Mouse (Mus musculus): ENCODE results near the gene Cryl1. TPM values are rescaled to one million over a fixed set of nuclear protein-coding genes. Genes with fewer than 3 reads are reported as not detected.

Gene Cryl1
- polyA plus RNA-seq, 1 experiment, result 11.7 TPM

DNA sequence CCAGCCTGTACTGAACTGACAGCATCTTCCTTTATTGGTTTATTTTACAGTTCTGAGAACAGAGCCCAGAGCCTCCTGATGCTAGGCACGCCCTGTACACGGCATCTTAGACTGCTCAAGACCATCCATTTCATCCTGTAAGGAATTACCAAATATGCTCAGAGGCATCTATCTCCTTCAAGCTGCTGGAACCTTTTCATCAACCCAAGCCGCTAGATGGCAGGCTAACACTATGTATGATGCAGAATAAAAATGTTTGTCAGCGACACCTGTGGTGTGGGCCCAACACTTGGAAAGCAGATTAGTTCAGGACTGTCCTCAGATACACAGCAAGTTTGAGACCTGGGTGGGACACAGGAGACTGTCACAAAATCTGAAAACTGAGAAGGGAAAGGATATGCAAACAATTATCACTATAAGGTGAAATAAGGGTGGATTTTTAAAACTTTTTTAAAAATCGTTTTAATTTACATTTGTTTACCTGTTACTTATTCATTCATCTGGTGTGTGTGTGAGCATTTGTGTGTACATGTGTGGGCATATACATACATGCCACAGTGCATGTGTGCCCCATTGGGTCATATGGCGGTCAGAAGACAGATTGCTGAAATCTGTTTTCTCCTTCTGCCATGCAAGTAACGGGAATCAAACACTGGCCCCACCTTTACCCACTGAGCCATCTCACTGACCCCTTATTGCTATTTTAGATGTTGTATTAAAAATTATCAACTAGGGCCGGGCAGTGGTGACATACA is 25.8 kb downstream of the Cryl1 start:
- peak; percentile 90 for DNase-seq (ENCODE audit: low read depth)
- TF ChIP-seq CTCF (IDR thresholded peaks at IDR 0.05; ENCODE audit: borderline replicate concordance, extremely low read depth, insufficient read depth, insufficient read length), result peak; percentile 81; the same call in 1 of the 2 replicates
- no peak for TF ChIP-seq POLR2A (IDR thresholded peaks at IDR 0.05; ENCODE audit: borderline replicate concordance, extremely low read depth, insufficient read depth, insufficient read length, poor library complexity, severe bottlenecking)

DNA sequence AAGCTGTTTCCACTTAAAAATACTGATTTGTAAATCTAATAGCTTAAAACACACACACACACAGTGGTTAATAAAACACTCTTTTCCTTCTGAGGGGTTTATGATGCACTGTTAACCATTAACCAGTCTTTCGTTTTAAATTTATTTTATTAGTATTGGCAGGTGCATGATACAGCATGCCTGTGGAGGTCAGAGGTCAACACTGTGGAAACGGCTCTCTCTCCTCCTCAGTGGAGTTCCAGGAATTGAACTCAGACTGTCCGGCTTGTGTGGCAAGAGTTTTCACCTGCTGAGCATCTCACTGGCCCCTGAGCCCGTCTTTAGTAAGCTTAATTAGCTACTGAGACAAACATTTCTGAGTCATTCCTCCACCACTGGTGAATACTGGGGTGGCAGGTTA is 31.0 kb downstream of the Cryl1 start:
- no peak for TF ChIP-seq CTCF (IDR thresholded peaks at IDR 0.05; ENCODE audit: borderline replicate concordance, extremely low read depth, insufficient read depth, insufficient read length)
- DNase-seq (ENCODE audit: low read depth), result no peak

DNA sequence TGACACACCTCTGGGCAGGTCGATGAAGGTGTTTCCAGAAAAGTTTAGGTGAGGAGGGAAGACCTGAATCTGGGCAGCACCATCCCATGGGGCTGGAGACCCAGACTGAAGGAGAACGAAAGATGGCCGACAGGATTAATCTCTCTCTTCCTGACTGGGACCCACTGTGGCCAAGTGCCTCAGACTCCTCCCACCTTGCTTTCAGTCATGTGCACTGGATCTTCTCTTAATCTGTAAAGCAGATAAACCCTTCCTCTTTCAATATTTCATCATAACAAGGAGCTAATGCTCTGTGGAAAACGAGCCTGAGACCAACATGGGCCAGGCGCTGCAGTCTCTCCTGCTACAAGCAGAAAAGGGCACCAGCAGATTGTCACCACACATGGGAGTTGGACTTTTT is 31.6 kb downstream of the Cryl1 start:
- no peak for DNase-seq (ENCODE audit: low read depth)
- TF ChIP-seq POLR2A (IDR thresholded peaks at IDR 0.05; ENCODE audit: borderline replicate concordance, extremely low read depth, insufficient read depth, insufficient read length, poor library complexity, severe bottlenecking) (no peak), CTCF (IDR thresholded peaks at IDR 0.05; ENCODE audit: borderline replicate concordance, extremely low read depth, insufficient read depth, insufficient read length) (no peak)

DNA sequence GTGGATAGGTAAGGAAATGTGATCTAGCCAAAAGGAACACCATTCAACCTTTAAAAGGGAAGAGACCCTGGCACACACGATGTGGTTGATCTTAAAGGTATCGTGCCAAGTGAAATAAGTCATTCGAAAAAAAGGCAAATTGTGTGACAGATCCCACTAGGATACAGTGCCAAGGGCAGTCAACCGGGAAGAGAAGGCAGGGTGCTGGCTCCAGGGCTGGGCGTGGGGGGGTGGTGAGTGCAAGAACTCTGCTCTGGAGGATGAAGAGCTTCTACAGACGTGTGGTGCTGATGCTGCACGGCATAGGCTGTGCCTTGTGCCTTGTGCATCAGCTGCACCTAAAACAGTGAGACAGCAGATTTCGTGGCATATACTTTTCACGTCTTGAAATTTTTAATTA is 33.0 kb downstream of the Cryl1 start:
- no peak for DNase-seq (ENCODE audit: low read depth)
- no peak for TF ChIP-seq CTCF (IDR thresholded peaks at IDR 0.05; ENCODE audit: borderline replicate concordance, extremely low read depth, insufficient read depth, insufficient read length)
- TF ChIP-seq POLR2A (IDR thresholded peaks at IDR 0.05; ENCODE audit: borderline replicate concordance, extremely low read depth, insufficient read depth, insufficient read length, poor library complexity, severe bottlenecking), result no peak

DNA sequence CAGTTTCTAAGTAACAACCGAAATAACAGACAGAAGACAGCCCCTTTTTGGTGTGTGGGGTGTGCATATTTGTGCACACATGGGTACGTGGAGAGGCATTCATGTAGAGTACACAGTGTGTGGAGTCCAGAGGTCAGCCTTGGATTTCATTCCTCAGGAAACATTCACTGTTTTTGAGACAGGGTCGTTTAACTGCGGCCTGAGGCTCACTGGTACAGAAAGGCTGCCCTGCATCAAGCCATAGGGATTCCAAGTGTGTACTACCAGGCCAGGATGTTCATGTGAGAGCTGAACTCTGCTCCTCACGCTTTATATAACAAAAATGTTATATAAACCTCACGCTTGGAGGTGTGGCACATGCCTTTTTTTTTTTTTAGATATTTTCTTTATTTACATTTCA is 34.5 kb downstream of the Cryl1 start:
- DNase-seq (ENCODE audit: low read depth), result no peak
- TF ChIP-seq POLR2A (IDR thresholded peaks at IDR 0.05; ENCODE audit: borderline replicate concordance, extremely low read depth, insufficient read depth, insufficient read length, poor library complexity, severe bottlenecking) (no peak), CTCF (IDR thresholded peaks at IDR 0.05; ENCODE audit: borderline replicate concordance, extremely low read depth, insufficient read depth, insufficient read length) (no peak)

DNA sequence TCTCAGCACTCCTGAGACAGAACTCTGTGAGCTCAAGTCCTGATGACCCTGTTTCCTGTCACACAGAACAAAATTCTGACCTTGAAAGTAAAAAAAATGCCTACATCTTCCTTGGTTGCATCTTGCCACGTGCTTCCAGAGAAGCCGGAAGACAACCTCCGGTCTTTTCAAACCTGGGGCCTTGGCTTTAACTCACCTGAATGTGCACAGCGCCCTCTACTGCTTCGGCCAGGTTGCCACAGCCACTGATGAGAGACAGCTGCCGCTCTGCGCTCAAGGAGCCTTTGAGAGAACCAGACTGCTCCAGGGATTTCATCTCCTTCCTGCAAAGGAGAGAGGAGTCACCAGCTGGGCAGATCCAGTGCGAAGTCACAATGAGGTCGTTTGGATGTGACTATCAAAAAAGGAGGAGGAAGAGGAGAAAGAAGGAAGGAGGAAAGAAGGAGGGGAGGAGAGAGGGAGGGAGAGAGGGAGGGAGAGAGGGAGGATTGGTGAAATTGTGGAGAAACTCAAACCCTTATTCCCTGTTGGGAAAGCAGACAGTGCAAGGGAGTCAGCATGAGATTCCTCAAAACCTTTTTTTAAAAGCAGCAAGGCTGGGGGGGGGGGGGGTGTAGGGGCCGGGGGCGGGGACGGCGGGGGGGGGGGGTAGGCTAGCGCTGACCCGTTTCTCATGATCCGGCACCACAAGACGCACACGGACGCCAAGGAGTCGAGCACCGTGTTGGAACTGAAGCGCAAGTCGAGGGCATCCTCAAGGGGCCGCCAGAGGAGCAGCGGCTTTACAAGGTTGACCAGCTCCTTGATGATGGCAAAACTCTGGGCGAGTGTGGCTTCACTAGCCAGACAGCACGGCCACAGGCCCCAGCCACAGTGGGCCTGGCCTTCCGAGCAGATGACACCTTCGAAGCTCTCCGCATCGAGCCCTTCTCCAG is 35.3 kb downstream of the Cryl1 start:
- peak; percentile 88 for DNase-seq (ENCODE audit: low read depth)
- TF ChIP-seq CTCF (IDR thresholded peaks at IDR 0.05; ENCODE audit: borderline replicate concordance, extremely low read depth, insufficient read depth, insufficient read length), result peak; percentile 90
- TF ChIP-seq POLR2A (IDR thresholded peaks at IDR 0.05; ENCODE audit: borderline replicate concordance, extremely low read depth, insufficient read depth, insufficient read length, poor library complexity, severe bottlenecking), result no peak

DNA sequence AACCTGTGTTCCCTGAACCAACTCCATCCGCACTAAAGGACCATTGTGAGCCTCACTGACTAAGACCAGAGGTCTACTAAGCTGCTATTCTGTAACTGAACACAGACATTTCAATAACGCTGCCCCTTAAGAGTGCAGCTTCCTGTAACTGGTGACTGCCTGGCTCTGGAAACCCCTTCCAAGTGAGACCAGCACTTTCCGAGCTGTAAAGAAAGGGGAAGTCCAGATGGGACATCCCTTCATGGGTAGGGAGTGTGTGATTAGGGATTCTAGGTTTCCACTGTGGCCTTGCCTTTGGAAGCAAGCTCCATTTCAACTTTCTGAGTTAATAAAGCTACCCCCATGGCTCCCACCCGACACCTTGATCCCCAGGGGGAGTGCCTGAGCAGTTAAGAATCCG is 41.3 kb downstream of the Cryl1 start:
- no peak for DNase-seq (ENCODE audit: low read depth)
- no peak for TF ChIP-seq POLR2A (IDR thresholded peaks at IDR 0.05; ENCODE audit: borderline replicate concordance, extremely low read depth, insufficient read depth, insufficient read length, poor library complexity, severe bottlenecking)
- no peak for TF ChIP-seq CTCF (IDR thresholded peaks at IDR 0.05; ENCODE audit: borderline replicate concordance, extremely low read depth, insufficient read depth, insufficient read length)

DNA sequence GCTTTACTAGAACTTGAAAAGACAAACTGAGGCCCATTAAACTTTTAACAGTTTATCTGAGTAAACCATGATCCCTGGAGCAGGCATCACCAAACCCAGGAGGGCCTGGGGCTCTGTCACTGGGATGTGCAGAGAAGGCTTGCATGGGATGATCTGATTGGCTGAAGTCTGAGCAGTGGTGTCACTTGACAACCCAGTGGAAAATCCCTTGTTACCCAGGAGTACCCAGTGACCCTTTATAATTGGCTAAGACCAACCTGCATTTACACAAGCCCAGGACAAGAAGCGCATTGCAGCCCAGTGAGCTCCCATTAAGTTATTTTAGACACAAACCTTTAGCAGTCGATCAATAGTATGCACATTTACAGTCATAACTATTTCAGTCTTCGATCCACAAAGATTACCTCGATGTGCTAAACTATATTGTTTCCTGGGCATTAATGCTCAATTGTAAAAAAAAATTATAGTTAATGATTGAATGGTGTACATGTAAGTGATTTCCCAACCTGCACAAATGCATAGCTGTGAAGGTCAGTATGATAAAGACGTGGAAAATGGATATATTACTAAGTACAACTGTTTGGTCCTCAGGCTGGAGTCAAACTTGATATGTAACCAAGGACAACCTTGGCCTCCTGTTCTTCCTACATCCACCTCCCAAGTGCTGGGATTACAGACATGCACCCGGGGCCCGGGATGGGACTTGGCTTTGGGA is 46.7 kb downstream of the Cryl1 start:
- peak; percentile 29 for DNase-seq (ENCODE audit: low read depth)

DNA sequence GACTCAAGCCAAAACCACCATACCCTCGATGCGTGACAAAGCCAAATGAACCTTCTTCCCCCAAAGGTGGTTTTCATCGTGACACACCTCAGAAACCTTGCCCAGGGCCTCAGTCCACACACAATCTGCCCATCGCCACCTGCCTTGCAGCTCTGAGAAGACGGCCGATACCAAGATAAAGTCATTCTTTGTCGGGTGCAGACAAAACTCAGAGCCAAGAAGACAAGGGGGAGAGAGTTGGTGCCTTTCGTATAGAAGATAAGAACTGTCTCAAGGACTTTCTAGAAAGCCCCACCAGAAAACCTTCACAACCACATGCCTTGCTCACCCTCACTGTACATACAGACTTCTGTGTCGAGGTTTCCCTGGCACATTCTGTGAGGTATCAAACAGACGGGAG is 48.4 kb downstream of the Cryl1 start:
- TF ChIP-seq POLR2A (IDR thresholded peaks at IDR 0.05; ENCODE audit: borderline replicate concordance, extremely low read depth, insufficient read depth, insufficient read length, poor library complexity, severe bottlenecking) (no peak), CTCF (IDR thresholded peaks at IDR 0.05; ENCODE audit: borderline replicate concordance, extremely low read depth, insufficient read depth, insufficient read length) (no peak)
- no peak for DNase-seq (ENCODE audit: low read depth)

More for the DNA sequence above, 46.7 kb downstream of the Cryl1 start:
- TF ChIP-seq POLR2A (IDR thresholded peaks at IDR 0.05; ENCODE audit: borderline replicate concordance, extremely low read depth, insufficient read depth, insufficient read length, poor library complexity, severe bottlenecking), result no peak
- TF ChIP-seq CTCF (IDR thresholded peaks at IDR 0.05; ENCODE audit: borderline replicate concordance, extremely low read depth, insufficient read depth, insufficient read length), result no peak

DNA sequence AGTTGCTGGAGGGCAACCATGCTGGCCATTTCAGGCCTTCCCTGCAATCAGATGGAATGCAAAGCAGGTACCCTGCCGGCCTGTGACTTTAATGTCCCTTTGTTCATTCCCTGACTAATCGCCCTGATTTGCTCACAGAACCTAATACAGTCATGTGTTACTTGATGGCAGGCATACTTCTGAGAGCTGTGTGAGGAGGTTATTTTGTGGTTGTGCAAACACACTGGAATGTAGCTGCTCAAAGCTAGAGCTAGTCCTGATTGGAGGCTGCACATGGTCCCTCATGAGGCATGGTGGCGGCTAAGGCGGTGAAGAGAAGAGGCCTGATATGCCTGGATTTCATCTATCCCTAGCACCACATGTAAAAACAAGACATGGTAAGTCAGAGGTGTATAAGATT is 50.2 kb downstream of the Cryl1 start:
- no peak for TF ChIP-seq POLR2A (IDR thresholded peaks at IDR 0.05; ENCODE audit: borderline replicate concordance, extremely low read depth, insufficient read depth, insufficient read length, poor library complexity, severe bottlenecking)
- TF ChIP-seq CTCF (IDR thresholded peaks at IDR 0.05; ENCODE audit: borderline replicate concordance, extremely low read depth, insufficient read depth, insufficient read length), result no peak
- DNase-seq (ENCODE audit: low read depth), result no peak

DNA sequence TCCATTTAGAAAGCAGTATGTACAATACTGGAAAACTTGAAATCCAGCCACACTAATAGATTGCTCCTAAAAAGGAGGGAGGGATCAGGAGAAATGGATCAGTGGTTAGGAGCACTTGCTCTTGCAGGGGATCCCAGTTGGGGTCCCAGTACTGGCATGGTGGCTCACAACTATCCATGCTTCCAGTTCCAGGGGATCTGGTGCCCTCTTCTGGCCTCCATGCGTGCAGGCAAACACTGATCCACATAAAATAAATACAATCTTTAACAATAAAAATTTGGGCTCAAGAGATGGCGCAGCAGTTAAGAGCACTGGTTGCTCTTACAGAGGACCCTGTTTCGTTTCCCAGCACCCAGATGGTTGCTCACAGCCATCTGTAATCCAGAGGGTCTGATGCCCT is 52.2 kb downstream of the Cryl1 start:
- no peak for DNase-seq (ENCODE audit: low read depth)
- TF ChIP-seq POLR2A (IDR thresholded peaks at IDR 0.05; ENCODE audit: borderline replicate concordance, extremely low read depth, insufficient read depth, insufficient read length, poor library complexity, severe bottlenecking), result no peak
